Mouse (Mus musculus) heart, embryonic 16.5 days (tissue): ENCODE data around the gene Zc3h12c. TPM values are rescaled to one million over a fixed set of nuclear protein-coding genes. Genes with fewer than 3 reads are reported as not detected.

Experiments
- microRNA-seq: library from miRNA; unstranded; fragments of <30 nt; microRNA quantifications from one replicate; pipeline ENCODE4, GENCODE M21; 2017
- polyA plus RNA-seq: library from polyadenylated mRNA; unstranded; fragments of >200 nt; fragmentation: Nextera tagmentation; extraction: Ambion mirVana; gene quantifications from 2 replicates; pipeline ENCODE4 v1.2.1, GENCODE M21; 2015

Gene Zc3h12c
- polyA plus RNA-seq, 1 experiment from 2014 or later = 1.8 TPM

Small RNA genes lying within 50 kb of the gene (microRNA-seq; reads per million reads assigned to microRNA genes)
- not detected for gene Gm27686
- not detected for gene Mir6244

Other genes with a start within 250 kb of the Zc3h12c start
- 86.8 and 111 TPM in 2 replicates for gene Fdx1, start 205.0 kb downstream of the Zc3h12c start, polyA plus RNA-seq
- gene Rdx, start 121.4 kb downstream of the Zc3h12c start, polyA plus RNA-seq = 86.2 and 97.5 TPM in 2 replicates